Mouse (Mus musculus): ENCODE measurements around the gene H1f0.

The H1f0 gene

DNA sequence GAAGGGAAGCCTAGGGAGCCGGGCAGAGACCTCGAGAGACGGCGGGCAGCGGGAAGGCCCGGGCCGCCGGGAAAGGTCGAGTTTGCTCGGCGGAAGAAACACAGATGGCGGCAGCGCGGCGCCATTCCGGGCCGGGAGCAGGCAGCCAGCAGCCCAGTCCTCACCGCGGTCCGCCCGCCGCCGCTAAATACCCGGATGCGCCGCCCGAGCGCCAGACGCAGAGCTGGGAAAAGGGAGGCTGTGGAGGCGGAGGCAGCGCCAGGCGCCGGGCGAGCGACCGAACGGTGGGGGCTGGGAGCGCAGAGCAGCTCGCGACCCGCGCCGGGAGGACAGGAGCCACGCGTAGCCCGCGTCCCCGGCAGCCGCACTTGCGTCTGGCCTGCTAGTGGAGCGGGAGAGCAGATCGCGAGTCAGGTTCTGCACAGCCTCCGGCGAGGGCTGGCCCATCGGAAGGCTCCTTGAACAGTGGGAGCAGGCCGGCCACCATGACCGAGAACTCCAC, at the start of gene H1f0:
Gene H1f0 (plus strand): TSS at position 214 of the 502 bp plus-strand sequence.
- peak; percentile 73 for DNase-seq (ENCODE audit: low read depth, low spot score)

DNA sequence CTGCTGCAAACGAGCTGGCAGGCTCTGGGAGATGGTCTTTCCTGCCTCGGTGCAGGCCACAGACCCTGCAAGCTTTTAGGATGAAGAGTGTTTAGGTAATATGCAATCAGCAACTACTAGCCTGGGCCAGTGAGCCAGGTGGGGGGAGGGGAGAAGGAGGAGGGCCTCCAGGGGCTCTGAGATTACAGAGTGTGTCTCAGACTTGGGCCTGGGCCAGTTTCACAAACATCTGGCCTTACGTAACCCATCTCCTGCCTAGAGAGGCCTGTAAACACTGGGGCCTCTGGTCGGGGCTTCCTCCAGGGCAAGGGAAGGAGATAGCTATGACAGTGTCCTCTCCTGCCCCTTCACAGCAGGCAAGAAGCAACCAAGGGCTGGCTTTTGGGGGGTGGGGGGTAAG, 49.4 kb upstream of the H1f0 start:
- no peak for DNase-seq (ENCODE audit: low read depth, low spot score)

DNA sequence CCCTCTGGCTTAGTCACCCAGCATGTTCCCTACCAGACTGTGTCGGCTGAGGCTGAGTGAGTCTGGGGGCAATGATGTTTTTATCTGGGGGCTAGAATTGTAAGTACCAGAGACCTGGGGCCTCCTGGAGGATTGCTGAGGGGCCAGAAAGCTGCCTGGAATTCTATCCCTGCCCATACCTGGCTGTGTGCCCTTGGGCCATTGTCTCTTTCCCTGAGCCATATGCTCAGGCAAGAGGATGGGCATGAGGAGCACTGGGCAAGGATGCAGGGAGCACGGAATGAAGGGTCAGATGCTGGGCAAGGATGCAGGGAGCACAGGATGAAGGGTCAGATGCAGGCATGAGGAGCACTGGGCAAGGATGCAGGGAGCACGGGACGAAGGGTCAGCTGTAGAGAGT, 48.2 kb upstream of the H1f0 start:
- no peak for DNase-seq (ENCODE audit: low read depth, low spot score)

DNA sequence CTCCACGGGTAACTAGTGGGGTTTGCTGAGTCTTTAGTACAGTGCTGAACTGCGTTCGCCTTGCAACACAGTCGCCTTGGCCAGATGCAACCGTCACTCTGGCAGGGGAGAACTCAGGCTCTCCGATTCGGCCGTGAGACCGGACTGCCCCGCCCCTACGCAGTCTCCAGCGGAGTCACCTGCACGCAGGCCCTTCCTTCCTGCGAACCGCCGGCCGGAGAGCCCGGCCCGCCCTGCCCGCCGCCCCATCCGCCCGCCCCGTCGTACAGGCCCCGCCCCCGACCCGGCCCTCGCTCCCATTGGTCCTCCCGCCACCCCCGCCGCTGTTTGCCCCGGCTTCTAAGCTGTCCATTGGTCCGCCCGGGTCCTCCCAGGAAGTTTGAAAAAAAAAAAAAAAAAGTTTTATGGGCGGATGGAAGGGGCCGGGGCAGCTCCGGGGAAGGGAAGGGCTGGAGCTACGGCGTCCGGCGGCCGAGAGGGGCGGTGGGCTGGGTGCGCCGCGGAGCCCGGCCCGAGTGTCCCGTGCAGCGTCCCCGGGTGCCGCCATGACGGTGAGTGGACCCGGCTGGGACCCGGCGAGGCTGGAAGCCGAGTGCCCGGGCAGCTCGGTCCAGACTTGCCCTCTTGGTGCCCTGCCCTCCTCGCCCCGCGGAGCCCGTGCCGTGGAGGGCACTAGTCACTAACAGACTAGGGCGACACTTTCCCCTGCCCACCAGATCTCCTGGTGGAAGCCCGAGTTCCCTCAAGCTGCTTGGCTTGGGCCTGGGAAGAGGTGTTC, 45.4 kb upstream of the H1f0 start:
- no peak for DNase-seq (ENCODE audit: low read depth, low spot score)

DNA sequence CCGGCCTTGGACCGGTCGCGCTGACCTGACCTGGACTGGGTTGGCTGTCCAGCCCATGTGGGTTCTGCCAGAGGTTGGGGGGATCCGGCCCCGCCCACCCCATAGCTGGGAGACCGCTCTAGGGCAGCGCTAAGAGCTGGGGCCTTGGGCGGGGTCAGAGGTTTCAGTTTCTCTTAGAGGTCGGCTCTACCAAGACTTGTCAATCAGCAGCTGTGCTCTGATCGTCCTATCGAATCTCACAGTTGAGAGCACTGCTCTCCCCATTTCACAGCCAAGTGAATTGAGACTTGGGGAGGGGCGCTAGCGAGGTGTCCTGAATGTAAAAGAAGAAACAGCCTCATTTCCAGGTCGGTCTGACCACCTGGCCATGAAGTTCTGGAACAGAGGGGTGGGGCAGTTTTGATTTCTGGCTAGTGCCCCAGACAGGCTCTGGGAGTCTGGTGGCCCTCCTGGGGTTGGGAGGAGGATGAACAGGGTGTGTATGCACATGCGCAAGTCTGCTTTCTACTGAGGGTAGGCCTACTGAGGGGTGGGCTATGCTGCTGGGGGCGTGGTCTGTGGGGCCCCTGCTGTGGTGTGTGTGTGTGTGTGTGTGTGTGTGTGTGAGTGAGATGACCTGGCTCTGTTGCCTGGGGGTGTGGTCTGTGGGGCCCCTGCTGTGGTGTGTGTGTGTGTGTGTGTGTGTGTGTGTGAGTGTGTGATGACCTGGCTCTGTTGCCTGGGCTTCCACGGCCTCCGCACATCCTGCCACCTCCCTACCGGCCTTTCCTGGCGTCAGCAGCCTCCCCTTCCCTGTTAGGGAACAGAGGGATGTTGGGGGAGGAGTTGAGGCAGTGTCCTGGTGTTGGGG, 44.6 kb upstream of the H1f0 start:
- no peak for DNase-seq (ENCODE audit: low read depth, low spot score)

DNA sequence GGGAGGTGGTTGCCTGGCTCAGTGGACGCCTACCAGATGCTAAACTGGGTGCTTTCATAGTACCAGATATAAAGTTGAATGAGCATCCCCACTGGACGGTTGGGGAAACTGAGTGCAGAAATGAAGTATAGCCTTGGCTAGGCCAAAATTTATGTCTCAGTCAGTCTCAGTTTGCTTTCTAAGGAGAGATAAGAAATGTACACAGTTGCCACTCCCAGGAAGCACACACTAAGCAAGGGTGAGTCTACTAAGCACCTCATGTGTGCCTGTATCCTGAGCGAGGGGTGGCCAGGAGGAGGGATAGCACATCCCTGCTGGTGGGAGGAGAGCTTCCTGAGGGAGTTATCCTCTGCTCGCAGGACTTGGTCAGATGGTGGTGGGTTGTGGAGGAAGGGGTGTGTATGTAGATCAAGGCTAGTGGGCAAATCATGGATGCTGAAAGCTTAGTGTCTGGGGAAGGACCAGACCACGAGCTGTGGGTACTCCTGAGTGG, 43.9 kb upstream of the H1f0 start:
- peak; percentile 38 for DNase-seq (ENCODE audit: low read depth, low spot score)

DNA sequence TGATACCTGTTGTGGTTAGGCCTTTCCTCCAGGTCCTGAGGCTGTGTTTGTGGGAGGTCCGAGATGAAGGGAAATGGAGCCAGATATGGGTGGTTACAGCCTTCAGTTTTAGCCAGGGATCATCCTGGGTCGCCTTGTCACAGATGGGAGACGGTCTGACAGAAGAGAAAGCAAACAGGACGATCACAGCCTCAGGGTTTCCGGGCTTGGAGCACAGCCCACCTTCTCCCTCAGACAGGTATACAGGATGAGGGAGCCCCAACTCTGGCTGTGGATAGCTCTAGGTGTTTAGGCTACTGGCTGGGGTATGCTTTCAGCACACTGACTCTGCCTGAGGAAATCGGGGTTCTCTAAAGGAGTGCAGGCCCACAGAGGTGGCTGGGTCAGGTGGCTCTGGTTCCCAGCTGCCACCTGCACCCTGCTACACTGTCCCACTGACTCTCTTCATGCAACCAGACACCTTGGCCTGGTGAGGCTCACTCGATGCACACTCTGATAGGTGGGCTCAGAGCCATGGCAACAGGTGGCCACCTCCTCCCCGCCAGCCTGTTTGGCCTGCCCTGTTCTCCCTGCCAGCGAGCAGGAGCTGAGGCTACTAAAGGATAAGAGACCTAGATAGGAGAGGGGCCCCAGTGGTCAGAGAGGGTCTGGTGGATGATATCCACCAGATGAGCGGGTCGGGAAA, 41.6 kb upstream of the H1f0 start:
- DNase-seq (ENCODE audit: low read depth, low spot score), result no peak

DNA sequence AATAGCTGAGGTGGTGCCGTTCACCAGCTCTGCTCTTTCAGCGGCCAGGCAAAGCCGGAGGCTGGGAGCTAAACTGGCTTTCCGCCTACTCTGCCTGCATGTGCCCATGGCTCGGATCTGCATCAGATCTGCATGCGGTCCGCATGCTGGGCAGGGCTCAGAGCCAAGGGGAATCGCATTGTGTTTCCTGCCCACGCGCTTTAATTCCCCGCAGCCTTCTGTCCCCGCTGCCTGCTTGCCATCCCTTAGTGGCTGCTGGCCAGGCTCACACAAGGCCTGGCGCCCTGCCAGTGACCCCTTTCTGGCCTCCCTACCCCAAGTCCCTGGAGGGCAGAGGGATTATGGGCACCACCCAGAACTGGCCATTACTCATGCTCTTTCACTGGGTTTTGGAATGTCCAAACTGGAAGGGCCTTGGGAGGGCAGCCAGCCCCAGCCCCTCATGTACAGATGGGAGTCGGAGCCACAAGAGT, 39.7 kb upstream of the H1f0 start:
- peak; percentile 76 for DNase-seq (ENCODE audit: low read depth, low spot score)

DNA sequence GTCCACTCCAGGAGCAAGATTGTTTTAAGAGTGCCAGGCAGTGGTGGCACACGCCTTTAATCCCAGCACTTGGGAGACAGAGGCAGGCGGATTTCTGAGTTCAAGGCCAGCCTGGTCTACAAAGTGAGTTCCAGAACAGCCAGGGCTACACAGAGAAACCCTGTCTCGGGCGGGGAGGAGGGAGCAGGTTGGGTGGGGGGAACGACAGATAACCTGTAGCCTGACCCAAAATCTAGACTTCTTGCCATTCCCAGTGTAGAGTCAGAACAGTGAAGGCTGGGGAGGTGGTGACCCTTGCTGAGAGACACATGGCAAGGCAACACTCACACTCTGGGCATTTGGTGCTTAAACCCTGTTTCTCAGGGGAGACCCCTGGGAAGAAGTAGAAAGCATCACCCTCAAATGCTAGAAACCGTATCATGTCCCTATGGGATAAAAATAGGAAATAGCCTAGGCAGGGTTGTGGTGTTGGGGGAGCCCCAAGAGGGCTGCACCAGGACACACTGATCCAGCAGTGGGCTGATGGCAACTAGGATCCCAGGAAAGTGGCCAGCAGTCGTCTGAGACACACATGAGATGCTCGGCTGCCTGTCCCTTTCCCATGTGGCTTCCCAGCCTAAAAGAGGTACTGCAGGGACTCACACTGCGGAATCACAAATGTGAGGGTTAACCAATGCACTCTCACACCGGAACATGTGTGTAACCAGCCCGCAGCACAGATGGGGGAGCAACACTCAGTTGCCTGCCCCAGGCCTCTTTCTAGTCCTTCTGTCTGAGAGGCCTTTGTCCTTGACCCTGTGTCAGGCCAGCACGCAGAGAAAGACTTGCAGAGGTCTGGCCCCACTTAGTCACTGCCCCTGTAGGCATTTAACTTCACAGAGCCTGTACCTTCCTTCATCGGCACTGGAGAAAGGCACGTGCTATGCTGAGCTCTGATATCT, 38.8 kb upstream of the H1f0 start:
- DNase-seq (ENCODE audit: low read depth, low spot score), result no peak

DNA sequence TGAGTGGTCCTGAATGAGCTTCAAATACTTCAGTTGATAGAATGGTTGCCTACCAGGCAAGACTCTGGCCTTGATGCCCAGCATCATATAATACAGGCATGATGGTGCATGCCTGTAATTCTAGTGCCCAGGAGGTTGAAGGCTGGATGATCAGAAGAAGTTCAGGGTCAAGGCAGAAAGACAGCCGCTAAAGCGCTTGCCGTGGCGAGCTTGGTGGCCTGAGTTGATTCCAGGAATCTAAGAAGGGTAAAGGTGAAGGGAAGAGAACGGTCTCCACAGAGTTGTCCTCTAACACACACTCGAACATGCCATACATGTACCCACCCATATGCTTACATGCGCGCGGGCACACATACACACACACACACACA, 38.2 kb upstream of the H1f0 start:
- DNase-seq (ENCODE audit: low read depth, low spot score), result no peak

DNA sequence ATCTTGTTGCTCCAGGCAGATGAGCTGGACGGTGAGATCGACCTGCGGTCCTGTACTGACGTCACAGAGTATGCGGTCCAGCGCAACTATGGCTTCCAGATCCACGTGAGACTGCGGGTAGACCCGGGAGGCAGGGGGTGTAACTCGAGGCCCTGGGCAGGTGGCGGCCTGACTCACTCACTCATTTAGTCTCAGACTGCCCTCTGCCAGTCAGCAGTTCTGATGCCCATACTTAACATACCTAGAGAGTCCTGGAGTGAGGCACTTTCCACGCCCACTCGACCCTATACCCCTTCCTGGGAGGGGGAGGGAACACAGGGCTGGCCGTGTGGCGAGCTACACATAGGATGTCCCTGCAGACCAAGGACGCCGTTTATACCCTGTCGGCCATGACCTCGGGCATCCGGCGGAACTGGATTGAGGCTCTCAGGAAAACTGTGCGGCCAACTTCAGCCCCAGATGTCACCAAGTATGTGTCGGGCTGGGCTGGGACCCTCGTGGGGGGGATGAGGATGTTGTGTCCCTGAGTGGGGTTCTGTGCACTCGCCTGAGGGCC, 37.2 kb upstream of the H1f0 start:
- DNase-seq (ENCODE audit: low read depth, low spot score), result no peak

DNA sequence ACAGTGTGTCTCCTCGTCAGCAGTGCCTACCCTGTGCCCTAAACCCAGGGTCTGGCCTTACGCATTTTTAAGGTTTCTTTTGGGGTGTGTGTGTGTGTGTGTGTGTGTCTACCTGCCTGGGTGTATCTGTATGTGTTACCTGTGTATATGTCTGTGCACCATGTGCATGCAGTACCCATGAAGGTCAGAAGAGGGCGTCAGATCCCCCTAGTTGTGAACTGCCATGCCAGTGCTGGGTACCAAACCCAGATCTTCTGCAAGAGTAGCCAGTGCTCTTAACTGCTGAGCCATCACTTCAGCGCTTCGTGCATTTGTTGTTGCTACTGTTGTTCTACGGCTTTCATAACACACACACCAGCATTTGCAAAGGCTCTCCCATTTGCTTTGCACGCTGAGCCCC, 36.0 kb upstream of the H1f0 start:
- no peak for DNase-seq (ENCODE audit: low read depth, low spot score)

DNA sequence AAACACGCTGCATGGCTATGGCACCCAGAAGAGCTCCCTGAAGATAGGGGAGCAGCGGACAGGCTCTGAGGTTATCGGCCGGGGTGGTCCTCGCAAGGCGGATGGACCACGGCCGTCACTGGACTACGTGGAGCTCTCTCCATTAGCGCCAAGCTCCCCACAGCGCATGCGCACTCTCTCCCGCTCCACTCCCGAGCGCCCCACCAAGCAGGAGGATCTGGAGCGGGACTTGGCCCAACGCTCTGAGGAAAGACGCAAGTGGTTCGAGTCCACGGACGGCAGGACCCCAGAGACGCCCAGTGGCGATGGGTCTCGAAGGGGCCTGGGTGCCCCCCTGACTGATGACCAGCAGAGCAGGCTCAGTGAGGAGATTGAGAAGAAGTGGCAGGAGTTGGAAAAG, 35.3 kb upstream of the H1f0 start:
- no peak for DNase-seq (ENCODE audit: low read depth, low spot score)

DNA sequence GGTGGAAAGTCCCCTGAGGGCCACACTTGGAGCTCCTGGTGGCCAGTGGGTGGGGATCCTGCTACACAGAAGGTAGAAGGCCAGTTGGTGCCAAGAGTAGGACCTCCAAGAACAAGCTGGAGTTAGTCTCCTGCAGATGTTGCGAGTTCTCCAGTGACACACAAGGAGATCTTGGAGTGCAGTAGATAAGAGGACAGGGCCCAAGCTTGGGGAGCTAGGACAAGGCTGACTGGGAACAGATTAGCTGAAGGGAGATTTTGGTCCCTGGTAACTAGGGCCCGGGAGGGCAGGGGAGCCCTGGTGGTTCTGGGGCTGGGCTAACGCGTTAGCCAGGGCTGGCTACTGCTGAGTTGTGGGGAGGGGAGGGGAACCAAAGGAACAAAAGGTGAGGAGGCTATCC, 32.3 kb upstream of the H1f0 start:
- no peak for DNase-seq (ENCODE audit: low read depth, low spot score)

DNA sequence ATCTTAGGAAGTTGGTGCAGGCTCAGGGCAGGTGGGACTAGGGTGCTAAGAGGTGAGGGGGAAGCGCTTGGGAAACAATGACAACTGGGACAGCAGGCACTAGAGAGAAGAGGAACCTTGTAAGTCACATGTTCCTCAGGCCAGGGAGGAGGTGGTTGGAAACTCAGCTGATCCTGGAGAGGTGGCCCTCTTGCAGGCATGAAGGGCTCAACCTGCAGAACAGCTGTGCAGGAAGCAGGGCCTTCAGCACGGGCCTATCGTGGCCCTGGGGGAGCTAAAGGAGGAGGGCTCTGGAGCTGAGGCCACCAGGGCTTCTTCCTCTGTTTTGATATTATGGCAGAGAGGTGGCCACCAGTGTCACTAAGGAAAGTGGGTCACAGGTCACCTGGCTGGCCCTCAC, 31.6 kb upstream of the H1f0 start:
- DNase-seq (ENCODE audit: low read depth, low spot score), result no peak

DNA sequence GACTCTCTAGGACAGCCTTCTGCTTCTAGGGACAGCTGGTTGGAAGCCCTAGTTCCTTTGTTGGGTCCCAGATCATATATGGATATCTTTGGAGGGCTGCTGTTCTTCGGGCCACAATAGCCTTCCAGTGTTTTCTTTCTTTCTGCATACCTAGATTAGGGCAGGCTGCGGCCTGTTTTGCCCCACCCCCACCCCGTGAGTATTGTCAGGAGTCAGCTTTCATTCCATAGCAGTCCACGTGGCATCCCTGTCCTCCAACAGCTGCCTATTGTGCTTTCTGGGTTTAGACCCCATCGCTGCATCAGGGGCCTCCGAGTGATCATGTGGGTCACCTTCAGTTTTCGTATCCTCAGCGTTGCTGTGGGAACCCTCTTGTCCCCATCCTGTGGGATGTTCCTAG, 29.9 kb upstream of the H1f0 start:
- DNase-seq (ENCODE audit: low read depth, low spot score), result no peak

DNA sequence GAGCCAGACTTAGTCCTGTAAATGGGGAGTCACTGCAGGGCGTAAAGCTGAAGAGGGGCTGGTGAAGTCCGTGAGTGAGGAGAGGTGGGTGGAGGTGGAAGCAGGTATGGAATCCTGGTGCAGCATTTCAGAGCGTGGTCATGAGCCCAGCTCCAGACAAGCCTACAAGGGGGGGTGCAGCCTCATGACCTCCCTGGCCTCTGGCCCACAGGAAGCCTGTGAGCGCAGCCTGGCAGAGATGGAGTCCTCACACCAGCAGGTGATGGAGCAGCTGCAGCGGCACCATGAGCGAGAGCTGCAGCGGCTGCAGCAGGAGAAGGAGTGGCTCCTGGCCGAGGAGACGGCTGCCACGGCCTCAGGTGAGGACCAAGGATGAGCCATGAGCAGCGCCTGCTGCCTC, 28.7 kb upstream of the H1f0 start:
- DNase-seq (ENCODE audit: low read depth, low spot score), result no peak

DNA sequence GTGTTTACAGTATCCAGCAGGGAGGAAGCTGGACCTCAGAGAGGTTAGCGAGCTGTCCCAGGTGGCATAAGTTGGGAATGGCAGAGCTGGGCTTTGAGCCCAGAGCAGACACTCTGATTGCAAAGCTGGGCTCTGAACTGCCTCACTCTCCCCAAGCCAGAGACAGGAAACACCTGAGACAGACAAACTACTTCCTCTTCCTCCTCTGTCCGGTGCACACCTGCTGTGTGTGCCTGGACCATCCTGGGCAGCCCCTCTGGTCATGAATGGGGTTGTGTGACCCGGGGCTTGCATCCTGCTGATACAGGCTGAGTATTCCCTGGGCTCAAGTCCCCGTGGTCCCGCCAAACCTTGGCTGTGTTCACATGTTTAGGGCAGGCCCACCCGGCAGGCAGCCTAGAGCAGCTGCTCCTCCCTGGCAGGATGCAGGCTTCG, 27.9 kb upstream of the H1f0 start:
- no peak for DNase-seq (ENCODE audit: low read depth, low spot score)

DNA sequence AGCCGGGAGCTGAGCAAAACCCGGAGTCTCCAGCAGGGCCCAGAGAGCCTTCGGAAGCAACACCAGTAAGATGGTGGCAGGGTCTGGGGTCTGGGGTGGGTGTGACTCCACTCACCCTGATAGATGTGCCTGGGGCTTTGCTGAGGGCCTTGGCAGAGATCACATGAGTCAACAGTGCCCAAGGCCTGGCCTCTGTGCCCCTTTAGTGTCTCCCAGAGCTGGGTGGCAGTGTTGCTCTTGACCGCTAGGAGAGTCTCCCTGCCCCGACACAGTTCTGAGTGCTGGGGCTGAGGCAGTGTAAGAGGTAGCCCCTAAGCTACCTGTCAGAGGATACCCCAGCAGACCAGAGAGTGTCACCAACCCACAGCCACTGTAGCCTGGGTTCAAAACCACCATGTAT, 26.7 kb upstream of the H1f0 start:
- DNase-seq (ENCODE audit: low read depth, low spot score), result no peak

DNA sequence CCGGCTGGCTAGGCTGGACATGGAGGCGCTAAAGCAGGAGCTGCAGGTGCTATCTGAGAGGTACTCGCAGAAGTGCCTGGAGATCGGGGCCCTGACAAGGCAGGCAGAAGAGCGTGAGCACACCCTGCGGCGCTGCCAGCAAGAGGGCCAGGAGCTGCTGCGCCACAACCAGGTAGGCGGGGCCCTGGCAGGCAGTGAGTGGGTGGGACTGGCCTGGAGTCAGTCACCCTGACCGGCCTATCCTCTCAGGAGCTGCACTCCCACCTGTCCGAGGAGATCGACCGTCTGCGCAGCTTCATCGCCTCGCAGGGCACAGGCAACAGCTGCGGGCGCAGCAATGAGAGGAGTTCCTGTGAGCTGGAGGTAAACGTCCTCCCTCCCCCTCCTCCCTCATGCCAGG, 26.2 kb upstream of the H1f0 start:
- DNase-seq (ENCODE audit: low read depth, low spot score), result no peak

DNA sequence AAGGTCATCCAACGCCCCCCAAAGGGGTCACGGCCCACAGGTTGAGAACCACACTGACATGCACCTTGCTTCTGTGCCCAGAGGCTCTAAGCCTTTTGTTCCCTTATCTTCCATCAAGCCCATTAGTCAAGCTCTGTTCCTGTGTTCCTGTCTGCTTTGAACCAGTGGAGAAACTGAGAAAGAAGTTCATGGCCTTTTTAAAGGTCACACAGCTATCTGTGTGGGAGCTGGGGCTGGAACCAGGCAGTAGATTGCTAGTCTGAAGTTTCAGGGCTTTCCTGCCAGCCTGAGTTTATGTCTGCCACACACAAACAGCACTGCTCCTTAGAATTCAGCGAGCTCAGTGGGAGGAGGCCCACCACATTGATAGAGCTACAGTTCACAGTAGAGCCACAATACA, 25.2 kb upstream of the H1f0 start:
- DNase-seq (ENCODE audit: low read depth, low spot score), result no peak

Data from telencephalon, adult 2 months (tissue).